Mouse (Mus musculus) liver, embryonic 11.5 days (tissue): ENCODE data around the gene Ccng2. TPM values are rescaled to one million over a fixed set of nuclear protein-coding genes. Genes with fewer than 3 reads are reported as not detected.

Experiments used
- ATAC-seq: fragments of 200-750 bp; cut with Nextera tagmentation; replicated peaks from 2 replicates; pipeline ENCODE4 v1.8.0; 2017; ENCODE audit warnings: moderate number of reproducible peaks, mild to moderate bottlenecking, moderate TSS enrichment, moderate library complexity; ENCODE audit not compliant: low FRiP score
- DNase-seq: peaks from one replicate; pipeline ENCODE4 v3.0.0-alpha.2; 2017; ENCODE audit warnings: low spot score
- H3K27ac ChIP-seq: fragments of 300-500 bp; sonication (generic); 2 replicates; pipeline ENCODE4 v1.5.1; 2014; ENCODE audit warnings: mild to moderate bottlenecking, low read depth, low read length, control low read depth
- H3K27me3 ChIP-seq: fragments of 300-500 bp; sonication (generic); replicated peaks from 2 replicates; pipeline ENCODE4 v1.6.1; 2014; ENCODE audit warnings: low read length, mixed read lengths; ENCODE audit not compliant: control insufficient read depth, insufficient read depth
- H3K36me3 ChIP-seq: fragments of 300-500 bp; sonication (generic); 2 replicates; pipeline ENCODE4 v1.6.1; 2014; ENCODE audit warnings: mild to moderate bottlenecking, low read length, moderate library complexity, mixed read lengths; ENCODE audit not compliant: control insufficient read depth, insufficient read depth
- H3K4me1 ChIP-seq: fragments of 300-500 bp; sonication (generic); replicated peaks from 2 replicates; pipeline ENCODE4 v1.6.1; 2014; ENCODE audit warnings: low read length, mixed read lengths; ENCODE audit not compliant: control insufficient read depth, insufficient read depth
- H3K4me2 ChIP-seq: fragments of 300-500 bp; sonication (generic); 2 replicates; pipeline ENCODE4 v1.6.1; 2014; ENCODE audit warnings: mild to moderate bottlenecking, control low read depth, moderate library complexity
- H3K4me3 ChIP-seq: fragments of 300-500 bp; sonication (generic); 2 replicates; pipeline ENCODE4 v1.5.1; 2014; ENCODE audit warnings: low read depth, low read length, control low read depth
- H3K9ac ChIP-seq: fragments of 300-500 bp; sonication (generic); 2 replicates; pipeline ENCODE4 v1.6.1; 2014; ENCODE audit warnings: low read depth, low read length, control low read depth
- H3K9me3 ChIP-seq: fragments of 300-500 bp; sonication (generic); 2 replicates; pipeline ENCODE4 v1.6.1; 2016; ENCODE audit warnings: low read length, inconsistent platforms, mixed read lengths; ENCODE audit not compliant: control insufficient read depth
- WGBS: fragments of 180-500 bp; shearing (Covaris S2); extraction: QIAGEN DNeasy Blood & Tissue Kit; methylation state at CpG from one replicate; pipeline ENCODE4 v1.1.7; 2014; 5-methylcytosine and 5-hydroxymethylcytosine counted together
- polyA plus RNA-seq: library from polyadenylated mRNA; unstranded; fragments of >200 nt; fragmentation: Nextera tagmentation; extraction: Ambion mirVana; gene quantifications from 2 replicates; pipeline ENCODE4 v1.2.1, GENCODE M21; 2014

Gene Ccng2
- polyA plus RNA-seq, 1 experiment from 2014 or later: 18.0 TPM

- Histone ChIP-seq H3K27ac (no peak overlapping the region), H3K36me3 (no peaks in the 10 kb centered on the region), H3K27me3 (no peaks in the 10 kb centered on the region), H3K4me2 (no peak overlapping the region), H3K9ac (no peak overlapping the region), H3K4me3 (no peak overlapping the region), H3K4me1 (peaks cover 2% of the 10 kb centered on the region; the same call in 1 of the 2 replicates), H3K9me3 (no peaks in the 10 kb centered on the region)
- no peak for ATAC-seq
- 73% methylated on average over 2 of the region's 2 CpGs for WGBS
- no peak for DNase-seq
These were observed 32.5 kb upstream of the Ccng2 start for GRCm38 (mm10) chr5:93234605-93235004.

- ATAC-seq (no peak), DNase-seq (no peak)
- Histone ChIP-seq H3K9ac (no peak overlapping the region), H3K36me3 (no peaks in the 10 kb centered on the region), H3K4me2 (no peak overlapping the region), H3K27ac (no peak overlapping the region), H3K4me3 (no peak overlapping the region), H3K9me3 (no peaks in the 10 kb centered on the region), H3K27me3 (no peaks in the 10 kb centered on the region), H3K4me1 (peaks cover 10% of the 10 kb centered on the region)
- WGBS: 89% methylated on average over 3 of the region's 3 CpGs
These were observed 31.2 kb upstream of the Ccng2 start for GRCm38 (mm10) chr5:93235888-93236287.

- H3K4me2 ChIP-seq: no peak overlapping the region
- no peaks in the 10 kb centered on the region for H3K36me3 ChIP-seq
- no peak overlapping the region for H3K27ac ChIP-seq
- DNase-seq (no peak), ATAC-seq (no peak)
- no peaks in the 10 kb centered on the region for H3K9me3 ChIP-seq
- peaks cover 11% of the 10 kb centered on the region for H3K4me1 ChIP-seq
- H3K27me3 ChIP-seq: no peaks in the 10 kb centered on the region
- WGBS: 84% methylated on average over 4 of the region's 4 CpGs
- H3K9ac ChIP-seq: no peak overlapping the region
- no peak overlapping the region for H3K4me3 ChIP-seq
These were observed 30.5 kb upstream of the Ccng2 start for GRCm38 (mm10) chr5:93236541-93236940.

GRCm38 (mm10) chr5:93239590-93240544, 27.2 kb upstream of the Ccng2 start:
- Histone ChIP-seq H3K9me3 (no peaks in the 10 kb centered on the region), H3K9ac (no peak overlapping the region), H3K27ac (peak overlapping the region; percentile 53; the same call in 1 of the 2 replicates), H3K36me3 (no peaks in the 10 kb centered on the region), H3K4me3 (no peak overlapping the region), H3K4me2 (peak overlapping the region; percentile 45), H3K4me1 (peaks cover 11% of the 10 kb centered on the region), H3K27me3 (no peaks in the 10 kb centered on the region)
- WGBS: 24% methylated on average over 8 of the region's 8 CpGs
- DNase-seq (peak; percentile 69), ATAC-seq (peak; percentile 98)

- no peak for ATAC-seq
- Histone ChIP-seq H3K4me3 (no peak overlapping the region), H3K27ac (no peak overlapping the region), H3K9ac (no peak overlapping the region), H3K4me1 (peaks cover 7% of the 10 kb centered on the region), H3K9me3 (no peaks in the 10 kb centered on the region), H3K36me3 (no peaks in the 10 kb centered on the region), H3K27me3 (no peaks in the 10 kb centered on the region), H3K4me2 (no peak overlapping the region)
- WGBS: 81% methylated on average over 2 of the region's 2 CpGs
- no peak for DNase-seq
These were observed 21.8 kb upstream of the Ccng2 start for GRCm38 (mm10) chr5:93245280-93245679.

- H3K9me3 ChIP-seq: no peaks in the 10 kb centered on the region
- H3K27ac ChIP-seq: no peak overlapping the region
- H3K4me1 ChIP-seq: no peaks in the 10 kb centered on the region
- no peak overlapping the region for H3K4me3 ChIP-seq
- no peak overlapping the region for H3K4me2 ChIP-seq
- 80% methylated on average over 6 of the region's 6 CpGs for WGBS
- ATAC-seq: no peak
- no peak overlapping the region for H3K9ac ChIP-seq
- no peaks in the 10 kb centered on the region for H3K27me3 ChIP-seq
- DNase-seq: no peak
- no peaks in the 10 kb centered on the region for H3K36me3 ChIP-seq
These were observed 17.0 kb upstream of the Ccng2 start for GRCm38 (mm10) chr5:93249940-93250578.

GRCm38 (mm10) chr5:93251001-93251760, 15.9 kb upstream of the Ccng2 start:
- Histone ChIP-seq H3K4me2 (no peak overlapping the region), H3K27ac (no peak overlapping the region), H3K4me1 (no peaks in the 10 kb centered on the region), H3K9ac (no peak overlapping the region), H3K36me3 (no peaks in the 10 kb centered on the region), H3K9me3 (no peaks in the 10 kb centered on the region), H3K4me3 (no peak overlapping the region), H3K27me3 (no peaks in the 10 kb centered on the region)
- no peak for ATAC-seq
- no peak for DNase-seq
- 81% methylated on average over 12 of the region's 12 CpGs for WGBS

GRCm38 (mm10) chr5:93255759-93256265, 11.2 kb upstream of the Ccng2 start:
- no peak overlapping the region for H3K27ac ChIP-seq
- ATAC-seq: no peak
- H3K36me3 ChIP-seq: no peaks in the 10 kb centered on the region
- no peak for DNase-seq
- H3K4me2 ChIP-seq: no peak overlapping the region
- H3K4me3 ChIP-seq: no peak overlapping the region
- WGBS: 81% methylated on average over 5 of the region's 5 CpGs
- H3K9ac ChIP-seq: no peak overlapping the region
- H3K4me1 ChIP-seq: no peaks in the 10 kb centered on the region
- no peaks in the 10 kb centered on the region for H3K9me3 ChIP-seq
- no peaks in the 10 kb centered on the region for H3K27me3 ChIP-seq
